Mouse (Mus musculus): ENCODE results near the gene Ltbp3.

Ltbp3 gene

DNA sequence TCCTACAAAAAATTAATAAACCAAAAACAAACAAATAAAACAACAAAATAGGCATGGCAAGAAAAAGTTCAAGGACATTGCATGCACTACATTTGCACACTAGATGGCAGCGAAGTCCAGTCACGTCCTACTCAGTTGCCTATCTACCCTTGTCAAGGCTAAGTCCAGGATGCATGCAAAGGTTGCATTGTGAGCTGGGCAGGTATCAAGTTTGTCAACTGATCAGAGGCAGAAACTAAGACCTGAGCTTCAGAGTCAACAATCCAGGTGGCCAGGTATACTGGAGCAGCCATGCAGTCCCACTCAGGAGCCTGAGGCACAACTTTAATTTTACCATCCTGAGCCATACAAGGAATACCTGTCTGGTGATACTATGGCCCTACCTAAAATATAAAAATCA is 52.4 kb downstream of the Ltbp3 start:
- peak; percentile 89 for DNase-seq (ENCODE audit: low read depth, low spot score)

DNA sequence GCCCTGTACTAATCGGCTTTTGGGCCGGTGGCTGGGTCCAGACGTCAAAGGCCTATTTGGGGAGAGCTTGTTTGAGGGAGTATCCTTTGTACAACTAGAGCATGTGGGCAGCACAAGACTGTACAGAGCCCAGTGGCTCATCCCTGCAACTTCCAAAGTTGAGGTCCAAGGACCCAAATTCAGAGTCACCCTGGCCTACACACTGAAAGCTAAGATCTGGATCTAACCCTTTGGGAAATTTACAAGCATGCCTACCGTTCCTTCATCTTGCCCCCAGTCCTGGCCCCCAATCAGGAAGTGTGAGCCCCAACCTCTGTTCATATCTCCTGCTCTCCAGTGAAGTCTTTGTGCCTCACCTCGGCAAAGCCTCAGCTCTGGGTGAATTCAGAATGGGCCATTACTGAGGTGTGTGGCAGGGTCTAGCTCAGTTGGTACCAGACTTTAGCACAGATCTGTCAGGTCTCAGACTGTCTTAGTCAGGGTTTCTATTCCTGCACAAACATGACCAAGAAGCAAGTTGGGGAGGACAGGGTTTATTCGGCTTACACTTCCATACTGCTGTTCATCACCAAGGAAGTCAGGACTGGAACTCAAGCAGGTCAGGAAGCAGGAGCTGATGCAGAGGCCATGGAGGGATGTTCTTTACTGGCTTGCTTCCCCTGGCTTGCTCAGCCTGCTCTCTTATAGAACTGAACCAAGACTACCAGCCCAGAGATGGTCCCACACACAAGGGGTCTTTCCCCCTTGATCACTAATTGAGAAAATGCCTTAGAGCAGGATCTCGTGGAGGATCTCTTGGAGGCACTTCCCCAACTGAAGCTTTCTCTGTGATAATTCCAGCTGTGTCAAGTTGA is 53.4 kb downstream of the Ltbp3 start:
- DNase-seq (ENCODE audit: low read depth, low spot score): peak; percentile 41

DNA sequence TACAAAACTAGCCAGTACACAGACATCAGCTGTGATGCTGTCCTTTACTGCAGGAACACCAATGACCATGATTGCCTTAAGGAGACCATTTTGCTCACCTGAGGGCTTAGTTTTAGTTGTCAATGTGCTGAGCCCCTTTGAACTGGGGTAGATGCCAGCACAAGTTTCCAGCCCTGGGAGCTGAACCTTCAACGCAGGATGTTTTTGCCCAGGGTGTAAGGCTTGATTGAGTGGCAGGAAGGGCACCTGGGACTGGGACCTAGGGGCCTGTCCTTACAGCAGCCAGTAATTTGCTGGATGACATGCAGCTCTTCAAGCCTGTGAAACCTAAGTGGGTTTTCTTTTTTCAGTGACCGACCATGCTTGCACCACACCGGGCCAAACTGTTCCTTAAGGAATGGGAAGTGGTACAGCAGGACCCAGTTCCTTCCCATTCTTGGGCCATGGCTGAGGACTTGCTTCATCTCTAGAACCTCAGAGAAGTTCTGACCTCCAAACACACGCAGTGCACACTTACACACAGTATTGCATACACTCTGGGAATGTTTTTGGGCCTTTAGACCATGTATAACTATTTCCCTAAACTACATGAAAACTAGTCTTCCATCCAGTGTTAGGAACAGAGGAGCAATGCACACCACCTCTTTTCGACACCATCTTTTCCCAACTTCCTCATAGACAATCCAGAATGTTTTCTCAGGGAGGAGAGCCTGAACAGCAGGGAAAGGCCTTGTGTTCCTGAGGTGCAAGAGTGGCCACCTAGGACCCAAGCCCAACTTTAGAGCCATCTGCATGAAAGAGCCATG is 54.3 kb downstream of the Ltbp3 start:
- peak; percentile 49 for DNase-seq (ENCODE audit: low read depth, low spot score)

DNA sequence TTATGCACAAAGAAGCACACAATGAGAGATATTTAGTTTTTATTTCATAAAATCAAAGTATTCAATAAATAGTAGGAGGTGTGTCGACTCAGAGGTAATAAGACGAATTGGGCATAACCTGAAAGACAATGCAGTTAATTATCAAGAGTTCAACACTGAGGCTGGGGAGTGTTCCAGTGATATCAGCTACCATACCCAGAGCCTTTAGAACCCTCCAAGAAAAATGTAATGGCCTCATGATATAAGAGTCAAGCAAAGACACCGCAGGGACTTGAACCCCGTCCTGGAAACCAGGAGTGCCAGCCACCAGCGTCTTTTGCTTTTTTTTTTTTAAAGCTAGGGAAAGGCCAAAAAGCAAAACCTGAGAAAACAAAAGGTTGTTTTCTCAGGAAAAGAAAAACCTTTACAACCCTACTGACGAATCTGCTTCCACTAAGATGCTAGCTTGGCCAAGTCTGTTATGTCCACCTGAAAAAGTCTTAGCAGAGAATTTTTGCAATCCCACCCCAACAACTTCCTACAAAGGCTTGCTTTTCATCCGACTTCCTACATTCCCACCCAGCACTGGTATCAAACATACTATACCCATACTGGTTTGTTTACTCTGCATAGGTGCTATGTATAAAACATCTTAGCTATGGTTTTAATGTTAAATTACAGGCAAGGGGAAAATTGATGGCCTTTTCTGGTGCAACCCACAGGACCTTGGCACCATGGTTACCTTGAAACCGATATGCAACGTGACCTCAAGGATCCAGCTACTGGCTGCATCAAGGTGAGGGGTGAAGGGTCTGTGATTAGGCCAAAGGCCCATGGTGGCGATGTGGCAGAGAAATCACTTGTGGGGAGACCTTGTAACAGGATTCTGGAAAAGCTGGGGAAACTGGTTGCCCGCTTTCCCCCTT is 55.2 kb downstream of the Ltbp3 start:
- no peak for DNase-seq (ENCODE audit: low read depth, low spot score)

DNA sequence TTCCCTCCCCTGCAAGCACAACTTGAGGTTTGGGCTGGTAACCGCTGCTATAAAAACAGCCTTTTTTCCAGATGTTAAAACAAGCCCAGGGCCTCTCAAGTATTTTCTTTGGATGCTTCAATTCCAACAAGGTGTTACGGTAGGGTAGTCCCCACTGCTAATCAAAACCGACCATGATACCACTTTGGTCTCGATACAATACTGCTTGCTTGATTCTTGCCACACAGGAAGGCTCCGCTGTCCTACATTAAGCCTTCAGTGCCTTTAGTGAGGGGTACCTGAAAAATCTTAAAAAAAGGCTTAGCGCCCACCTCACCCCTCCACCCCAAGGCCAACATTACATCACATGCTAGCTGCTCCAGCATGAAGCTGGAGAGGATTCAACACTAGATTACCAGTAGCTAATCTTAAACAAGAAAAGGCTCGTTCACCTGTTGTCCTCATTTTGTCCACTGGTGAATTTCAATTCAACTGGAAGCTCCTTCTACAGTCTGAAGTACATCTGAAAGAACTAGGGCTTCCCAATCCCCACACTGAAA is 55.9 kb downstream of the Ltbp3 start:
- DNase-seq (ENCODE audit: low read depth, low spot score): no peak

DNA sequence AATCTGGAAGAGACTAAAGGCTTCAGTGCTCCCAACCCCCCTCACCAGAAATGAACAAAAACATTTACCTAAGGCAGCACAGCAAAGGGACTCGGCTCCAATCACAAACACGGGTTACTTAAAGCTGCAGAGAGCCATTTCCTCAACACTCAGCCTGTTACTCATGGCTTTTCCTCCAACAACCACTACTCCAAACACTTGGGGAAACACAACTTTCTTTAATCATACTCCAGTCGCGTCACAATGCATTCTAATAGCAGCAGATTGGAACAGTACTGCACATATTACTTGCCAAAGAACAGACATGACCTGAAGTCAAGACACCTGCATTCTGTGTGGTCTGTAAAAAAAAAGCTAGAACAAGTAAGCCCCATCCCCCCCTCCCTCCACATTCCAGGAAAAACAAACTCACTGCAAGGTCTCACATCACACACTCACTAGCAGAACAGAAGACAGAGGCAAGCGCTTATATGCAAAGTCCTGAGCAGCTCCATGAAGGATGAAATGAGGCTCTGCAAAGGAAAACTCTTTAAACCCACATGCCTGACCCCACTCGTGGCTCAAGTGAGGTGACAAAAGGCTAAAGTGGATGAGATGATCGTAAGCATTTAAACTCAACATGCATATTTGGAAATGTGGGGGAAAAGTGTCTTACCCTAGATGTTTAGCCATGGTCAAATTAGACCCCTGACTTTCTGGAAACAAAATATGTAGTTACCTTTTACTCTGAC is 56.8 kb downstream of the Ltbp3 start:
- peak; percentile 58 for DNase-seq (ENCODE audit: low read depth, low spot score)

DNA sequence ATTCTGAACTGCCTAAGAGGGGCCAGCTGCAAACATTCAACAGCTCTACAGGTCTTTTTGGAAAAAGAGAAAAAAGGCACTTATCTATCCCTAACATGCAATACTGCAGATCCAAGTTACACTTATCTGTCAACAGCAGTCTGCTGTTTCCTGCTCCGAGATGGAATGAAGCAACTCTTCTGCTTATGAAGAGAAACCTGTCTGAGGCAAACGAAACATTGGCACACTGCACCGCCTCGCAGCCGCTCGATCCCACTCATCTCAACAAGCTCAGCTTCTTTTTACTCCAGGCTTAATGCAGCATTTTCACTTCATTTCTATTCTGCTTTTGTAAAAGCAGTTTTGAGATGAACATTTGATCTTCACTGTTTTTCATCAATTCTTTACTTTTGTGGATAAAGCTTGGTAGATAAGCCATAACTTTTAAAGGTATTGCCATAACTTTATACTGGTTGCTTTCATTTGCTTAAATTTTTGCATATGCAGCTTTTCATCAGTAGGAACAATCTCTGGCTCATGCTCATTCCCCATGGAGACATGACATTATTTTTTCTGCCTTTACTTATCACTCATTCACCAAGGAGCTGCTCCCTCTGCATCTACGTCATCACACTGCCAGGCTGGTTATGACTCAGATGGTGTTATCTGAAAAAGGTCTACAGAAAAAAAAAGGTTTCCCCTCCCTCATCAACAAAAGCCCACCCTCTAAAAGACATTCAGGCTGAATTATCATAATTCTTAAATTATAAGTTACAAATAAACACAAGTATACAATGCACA is 58.2 kb downstream of the Ltbp3 start:
- DNase-seq (ENCODE audit: low read depth, low spot score): peak; percentile 66

DNA sequence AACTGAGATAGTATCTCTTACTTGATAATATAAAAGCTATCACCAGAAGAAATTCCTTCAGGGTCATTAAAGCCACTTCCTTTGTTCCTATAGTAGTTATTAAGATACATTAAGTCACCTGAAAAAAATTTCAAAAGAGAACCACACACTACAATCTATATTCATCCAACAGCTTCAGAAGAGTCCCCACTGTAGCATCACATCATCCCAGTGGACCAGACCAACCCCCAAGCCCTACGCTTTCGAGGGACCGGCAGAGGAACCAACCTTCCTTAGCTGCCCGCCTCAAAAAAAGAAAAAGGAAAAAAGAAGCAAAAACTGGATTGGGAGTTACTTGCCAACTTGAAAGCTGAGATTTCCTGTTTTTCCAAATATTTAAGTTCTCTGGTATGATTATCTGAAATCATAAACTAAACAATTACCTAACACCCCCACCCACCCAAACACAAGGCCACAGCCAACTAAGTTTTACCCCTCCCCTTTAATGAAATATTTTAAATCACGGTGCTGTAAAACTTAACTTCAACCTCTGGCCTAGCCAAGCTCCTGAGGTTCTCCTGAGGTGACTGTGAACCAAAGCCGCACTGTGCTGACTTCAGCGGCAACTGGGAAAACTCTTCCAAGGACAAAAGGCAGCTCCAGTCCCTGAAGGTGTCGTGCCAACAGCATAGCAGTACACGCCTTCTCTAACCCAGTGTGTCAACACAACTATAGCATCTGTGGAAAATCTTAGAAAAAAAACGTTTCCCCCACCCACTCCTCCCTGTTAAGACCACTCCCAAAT is 59.1 kb downstream of the Ltbp3 start:
- peak; percentile 47 for DNase-seq (ENCODE audit: low read depth, low spot score)

- no peak for DNase-seq (ENCODE audit: low read depth, low spot score)
These were observed 59.6 kb downstream of the Ltbp3 start for GRCm38 (mm10) chr19:5800350-5800631.

GRCm38 (mm10) chr19:5800632-5801431 is 60.1 kb downstream of the Ltbp3 start:
- peak; percentile 63 for DNase-seq (ENCODE audit: low read depth, low spot score)

GRCm38 (mm10) chr19:5801432-5801964 is 60.8 kb downstream of the Ltbp3 start:
- peak; percentile 40 for DNase-seq (ENCODE audit: low read depth, low spot score)

GRCm38 (mm10) chr19:5802011-5802786 is 61.5 kb downstream of the Ltbp3 start:
- DNase-seq (ENCODE audit: low read depth, low spot score): peak; percentile 96

DNA sequence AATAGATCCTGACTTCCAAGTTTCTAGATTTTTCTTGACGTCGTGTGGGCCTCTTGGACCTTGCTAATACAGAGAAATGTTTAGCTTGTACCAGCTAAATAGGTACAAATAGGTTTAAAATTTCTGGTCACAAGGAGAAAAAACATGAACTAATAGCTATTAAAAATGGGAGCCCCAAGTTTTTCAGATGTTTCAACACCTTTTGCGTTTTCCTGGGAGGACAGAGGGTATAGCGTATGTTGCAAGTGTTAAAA is 62.0 kb downstream of the Ltbp3 start:
- DNase-seq (ENCODE audit: low read depth, low spot score): no peak

DNA sequence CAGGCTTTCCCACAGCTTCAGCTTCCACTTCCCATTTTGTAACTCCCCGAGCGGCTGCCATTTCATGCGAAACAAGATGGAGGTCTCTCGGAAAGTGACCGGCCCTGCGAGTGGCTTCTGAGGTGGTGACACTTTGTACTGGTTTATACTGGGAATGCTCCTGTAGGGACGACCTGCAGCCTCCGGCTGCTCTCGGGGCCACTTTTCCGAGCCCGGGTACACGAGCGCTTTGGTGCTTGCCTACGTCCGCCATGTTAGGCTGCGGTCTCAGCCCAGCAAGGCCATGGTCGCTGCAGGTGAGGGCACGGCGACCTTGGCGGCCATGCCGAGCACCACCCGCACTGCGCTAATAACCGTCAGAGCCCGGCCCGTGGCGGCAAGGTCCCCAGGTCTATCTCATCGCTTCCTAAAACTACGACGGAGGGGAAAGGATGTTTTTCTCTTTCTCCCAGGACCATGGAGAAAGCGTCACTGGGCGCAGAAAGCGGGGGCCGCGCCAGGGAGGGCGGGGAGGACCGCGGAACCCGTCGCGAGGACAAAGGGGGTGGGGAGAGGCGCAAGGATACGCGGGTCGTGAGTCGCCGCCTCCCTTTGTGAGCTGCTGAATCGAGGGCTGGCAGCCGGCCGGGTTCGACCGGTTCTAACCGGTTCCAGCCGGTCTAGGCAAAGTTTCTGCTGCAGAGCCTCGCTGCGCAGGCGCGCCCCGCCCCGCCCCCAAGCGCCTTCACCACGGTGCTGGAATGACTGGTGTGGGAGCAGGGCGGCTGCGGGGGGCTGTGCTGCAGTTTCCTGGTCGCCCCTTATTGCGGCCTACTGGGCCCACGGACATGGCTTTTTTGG is 62.6 kb downstream of the Ltbp3 start:
- peak; percentile 100 for DNase-seq (ENCODE audit: low read depth, low spot score)

DNA sequence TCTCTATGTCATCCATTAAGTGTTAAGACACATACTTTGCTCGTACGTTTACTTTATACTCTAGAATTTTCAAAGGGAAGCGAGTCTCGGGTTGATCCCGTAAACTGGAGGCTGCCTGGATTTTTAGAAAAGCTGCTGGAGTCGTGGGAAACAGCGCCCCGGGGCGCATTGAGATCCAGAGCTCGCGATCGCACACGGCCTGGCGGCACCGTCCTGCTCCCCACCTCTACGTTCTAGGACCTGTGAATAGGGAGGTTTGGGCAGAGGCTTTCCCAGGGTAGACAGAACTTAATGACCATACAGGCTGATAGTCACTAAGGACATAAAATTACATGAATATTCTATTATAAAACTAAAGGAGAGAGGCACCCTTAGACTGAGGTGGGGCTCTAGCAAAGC is 63.2 kb downstream of the Ltbp3 start:
- DNase-seq (ENCODE audit: low read depth, low spot score): no peak

GRCm38 (mm10) chr19:5804371-5804899 is 63.7 kb downstream of the Ltbp3 start:
- peak; percentile 40 for DNase-seq (ENCODE audit: low read depth, low spot score)

Data from CD4-positive, CD25-positive, alpha-beta regulatory T cell, adult 2 months (primary cell).